Mouse (Mus musculus) liver, embryonic 15.5 days (tissue): ENCODE results near the gene Atp1a2. TPM values are rescaled to one million over a fixed set of nuclear protein-coding genes. Genes with fewer than 3 reads are reported as not detected.

ENCODE experiments used
- ATAC-seq: fragments of 200-750 bp; cut with Nextera tagmentation; 2 replicates; pipeline ENCODE4 v1.8.0; 2017; ENCODE audit warnings: moderate number of reproducible peaks, mild to moderate bottlenecking, moderate library complexity; ENCODE audit not compliant: insufficient read depth
- H3K27ac ChIP-seq: fragments of 300-500 bp; sonication (generic); replicated peaks from 2 replicates; pipeline ENCODE4 v1.5.1; 2015; ENCODE audit warnings: mild to moderate bottlenecking, inconsistent platforms
- H3K27me3 ChIP-seq: fragments of 300-500 bp; sonication (generic); 2 replicates; pipeline ENCODE4 v1.6.1; 2015; ENCODE audit warnings: mild to moderate bottlenecking, inconsistent platforms
- H3K36me3 ChIP-seq: fragments of 300-500 bp; sonication (generic); replicated peaks from 2 replicates; pipeline ENCODE4 v1.6.1; 2015; ENCODE audit warnings: moderate library complexity, mild to moderate bottlenecking, inconsistent platforms
- H3K4me1 ChIP-seq: fragments of 300-500 bp; sonication (generic); replicated peaks from 2 replicates; pipeline ENCODE4 v1.6.1; 2015; ENCODE audit warnings: inconsistent platforms
- H3K4me2 ChIP-seq: fragments of 300-500 bp; sonication (generic); 2 replicates; pipeline ENCODE4 v1.6.1; 2015; ENCODE audit warnings: moderate library complexity, mild to moderate bottlenecking, inconsistent platforms
- H3K4me3 ChIP-seq: fragments of 300-500 bp; sonication (generic); replicated peaks from 2 replicates; pipeline ENCODE4 v1.5.1; 2015; ENCODE audit warnings: mild to moderate bottlenecking, inconsistent platforms
- H3K9ac ChIP-seq: fragments of 300-500 bp; sonication (generic); 2 replicates; pipeline ENCODE4 v1.6.1; 2015; ENCODE audit warnings: moderate library complexity, mild to moderate bottlenecking, inconsistent platforms
- H3K9me3 ChIP-seq: fragments of 300-500 bp; sonication (generic); replicated peaks from 2 replicates; pipeline ENCODE4 v1.6.1; 2016; ENCODE audit warnings: inconsistent platforms
- WGBS: fragments of 180-500 bp; shearing (Covaris S2); methylation state at CpG from one replicate; pipeline ENCODE4 v1.1.7; 2015; ENCODE audit warnings: mixed read lengths; ENCODE audit not compliant: insufficient replicate concordance; 5-methylcytosine and 5-hydroxymethylcytosine counted together
- polyA plus RNA-seq: library from polyadenylated mRNA; unstranded; fragments of >200 nt; fragmentation: Nextera tagmentation; extraction: Ambion mirVana; gene quantifications from 2 replicates; pipeline ENCODE4 v1.2.1, GENCODE M21; 2015

Gene Atp1a2
- polyA plus RNA-seq, 1 experiment from 2014 or later: 0.39 TPM

DNA sequence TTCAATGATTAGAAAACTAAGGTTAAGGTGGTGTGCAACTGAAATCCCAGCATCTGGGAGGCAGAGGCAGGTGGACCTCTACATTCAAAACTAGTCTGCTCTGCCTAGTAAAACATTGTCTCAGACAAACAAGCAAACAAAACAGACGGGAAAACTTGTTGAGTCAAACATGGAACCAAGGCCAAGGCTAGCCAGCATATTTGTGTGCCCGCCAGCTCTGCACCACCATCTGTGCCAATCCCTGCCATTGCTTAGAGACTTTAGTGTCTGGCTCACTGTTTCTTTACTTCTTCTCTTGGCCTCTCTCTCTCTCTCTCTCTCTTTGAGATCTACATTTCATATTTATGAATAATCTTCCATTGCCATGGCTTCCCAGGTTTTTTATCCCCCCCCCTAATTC is 69.7 kb downstream of the Atp1a2 start:
- ATAC-seq: no peak
- H3K9me3 ChIP-seq: no peaks in the 10 kb centered on the region

More for the DNA sequence above, 69.7 kb downstream of the Atp1a2 start:
- Histone ChIP-seq H3K4me2 (no peak overlapping the region), H3K27ac (no peak overlapping the region), H3K36me3 (no peaks in the 10 kb centered on the region), H3K9ac (no peak overlapping the region), H3K4me1 (no peaks in the 10 kb centered on the region), H3K4me3 (no peak overlapping the region), H3K27me3 (no peaks in the 10 kb centered on the region)
- WGBS: 58% methylated on average over 2 of the region's 2 CpGs

Other genes with a start within 250 kb of the Atp1a2 start
- gene Nhlh1, start 240.5 kb downstream of the Atp1a2 start, polyA plus RNA-seq: not detected in 2 replicates
- 70.1 and 73.6 TPM in 2 replicates for gene Copa, start 215.5 kb downstream of the Atp1a2 start, polyA plus RNA-seq
- 37.6 and 43.5 TPM in 2 replicates for gene Ncstn, start 215.3 kb downstream of the Atp1a2 start, polyA plus RNA-seq
- 38.7 and 41.8 TPM in 2 replicates for gene Pex19, start 171.3 kb downstream of the Atp1a2 start, polyA plus RNA-seq
- gene Dcaf8, start 150.0 kb downstream of the Atp1a2 start, polyA plus RNA-seq: 55.3 and 62.8 TPM in 2 replicates
- gene Pea15a, start 91.3 kb downstream of the Atp1a2 start, polyA plus RNA-seq: 20.2 and 22.3 TPM in 2 replicates
- 2.9 and 5.0 TPM in 2 replicates for gene Casq1, start 78.2 kb downstream of the Atp1a2 start, polyA plus RNA-seq
- gene Atp1a4, start 39.6 kb downstream of the Atp1a2 start, polyA plus RNA-seq: 0.02 TPM in 1 of 2 replicates, not detected in the other
- gene Igsf8, start 36.4 kb downstream of the Atp1a2 start, polyA plus RNA-seq: 17.9 and 23.1 TPM in 2 replicates
- gene Kcnj9, start 31.3 kb upstream of the Atp1a2 start, polyA plus RNA-seq: 0.03 TPM in 1 of 2 replicates, not detected in the other
- 0.09 and 0.12 TPM in 2 replicates for gene Kcnj10, start 43.1 kb upstream of the Atp1a2 start, polyA plus RNA-seq
- 1.7 and 1.9 TPM in 2 replicates for gene Pigm, start 78.5 kb upstream of the Atp1a2 start, polyA plus RNA-seq
- 0.78 and 1.2 TPM in 2 replicates for gene Slamf9, start 177.3 kb upstream of the Atp1a2 start, polyA plus RNA-seq
- 0.96 and 1.2 TPM in 2 replicates for gene Igsf9, start 183.7 kb upstream of the Atp1a2 start, polyA plus RNA-seq
- gene Tagln2, start 202.0 kb upstream of the Atp1a2 start, polyA plus RNA-seq: 121 and 125 TPM in 2 replicates
- 0.29 and 0.43 TPM in 2 replicates for gene Cfap45, start 222.7 kb upstream of the Atp1a2 start, polyA plus RNA-seq